Mouse (Mus musculus): Measurements from ENCODE around the gene Clint1. TPM values are rescaled to one million over a fixed set of nuclear protein-coding genes. Genes with fewer than 3 reads are reported as not detected.

Gene Clint1
- 69.6 and 80.0 TPM in 2 replicates for polyA plus RNA-seq (2016; fragmentation: Nextera tagmentation; extraction: Ambion mirVana)

DNA sequence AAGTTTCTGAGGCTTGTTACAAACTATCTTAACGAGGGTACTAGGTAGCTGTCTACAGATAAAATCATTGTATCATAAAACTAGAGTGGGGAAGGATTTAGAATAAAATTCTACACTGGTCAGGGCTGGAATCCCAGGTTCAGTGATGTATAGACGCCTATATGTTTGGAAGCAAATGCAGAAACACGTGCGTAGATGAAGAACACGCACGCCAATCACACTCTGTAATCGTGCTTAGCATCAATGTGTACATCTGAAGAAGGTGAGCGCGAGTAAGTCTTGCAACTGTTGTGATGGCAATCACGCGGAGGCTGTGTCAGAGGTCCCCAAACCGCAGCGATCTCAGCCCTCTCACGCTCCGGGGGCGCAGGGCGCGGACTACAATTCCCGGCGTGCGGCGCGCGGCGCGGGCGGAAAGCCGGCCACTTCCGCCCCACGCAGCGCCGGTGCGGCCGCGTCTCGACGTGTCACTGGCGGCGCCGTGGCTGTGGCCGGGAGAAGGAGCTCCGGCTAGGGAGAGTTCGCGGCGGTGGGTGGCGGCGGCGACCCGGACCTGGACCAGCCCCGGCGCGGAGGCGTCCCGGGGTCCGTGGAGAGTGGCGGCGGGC, at the start of gene Clint1:
Gene Clint1, plus strand, starts transcription at position 536 of the 608 bp plus-strand sequence.
- peak; percentile 86 for DNase-seq (ENCODE audit: low spot score)
- Histone ChIP-seq H3K9me3 (no peaks in the 10 kb centered on the region), H3K36me3 (peaks cover 14% of the 10 kb centered on the region), H3K27ac (peak within 1 kb of the TSS; percentile 99), H3K4me3 (peak within 1 kb of the TSS; percentile 100), H3K27me3 (ENCODE audit: insufficient read depth, poor library complexity, severe bottlenecking) (no peaks in the 10 kb centered on the region), H3K4me1 (peaks cover 29% of the 10 kb centered on the region)
- WGBS, result under 1% methylated on average over 57 of the region's 57 CpGs

DNA sequence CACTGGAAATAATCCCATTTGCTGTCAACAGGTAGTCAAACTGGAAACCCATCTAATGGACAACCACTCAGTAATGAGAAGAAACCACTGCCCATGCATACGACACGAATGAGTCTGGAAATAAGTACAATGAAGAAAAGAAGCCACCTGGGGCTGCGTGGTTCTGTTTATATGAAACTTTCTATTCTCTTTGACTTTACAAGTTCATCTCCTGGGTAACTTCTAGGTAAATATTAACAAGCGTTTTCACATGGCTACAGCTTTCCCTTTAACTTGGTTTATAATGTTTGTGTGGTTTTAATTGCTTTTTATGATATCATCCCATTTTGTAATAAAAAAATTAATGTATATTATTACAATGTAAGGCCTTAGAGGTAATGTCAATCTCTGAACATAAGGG, 47.8 kb upstream of the Clint1 start:
- no peak for DNase-seq (ENCODE audit: low spot score)
- H3K4me1 ChIP-seq, result peaks cover 14% of the 10 kb centered on the region
- H3K27me3 ChIP-seq (ENCODE audit: insufficient read depth, poor library complexity, severe bottlenecking), result no peaks in the 10 kb centered on the region
- WGBS, result 85% methylated on average over 4 of the region's 4 CpGs
- H3K4me3 ChIP-seq, result no peak overlapping the region
- no peak overlapping the region for H3K27ac ChIP-seq
- H3K36me3 ChIP-seq, result no peaks in the 10 kb centered on the region
- no peaks in the 10 kb centered on the region for H3K9me3 ChIP-seq

DNA sequence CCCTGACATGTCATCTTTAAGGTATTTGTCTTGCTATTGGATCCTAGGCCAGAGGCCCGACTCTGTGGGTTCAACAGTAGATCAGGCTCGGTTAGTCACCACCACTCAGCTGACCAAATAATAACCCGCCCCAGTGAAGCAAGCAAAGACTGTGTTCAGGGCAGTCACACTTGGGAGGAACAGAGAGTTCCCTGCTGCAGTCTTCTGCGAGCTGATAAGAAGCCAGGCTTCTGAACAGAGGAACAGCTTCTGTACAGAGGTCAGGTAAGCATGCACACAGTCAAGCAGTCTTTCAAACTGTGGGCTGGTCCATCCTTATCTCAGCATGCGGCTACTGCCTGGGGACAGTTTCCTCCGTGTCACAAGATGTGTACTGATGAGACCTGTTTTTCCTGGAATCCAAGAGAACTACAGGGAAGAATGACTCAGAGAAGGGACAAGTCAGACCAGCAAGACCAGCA, 46.5 kb upstream of the Clint1 start:
- H3K4me1 ChIP-seq, result peaks cover 7% of the 10 kb centered on the region
- H3K9me3 ChIP-seq, result no peaks in the 10 kb centered on the region
- H3K36me3 ChIP-seq, result no peaks in the 10 kb centered on the region
- peak overlapping the region; percentile 52; the same call in 1 of the 2 replicates for H3K27ac ChIP-seq
- H3K27me3 ChIP-seq (ENCODE audit: insufficient read depth, poor library complexity, severe bottlenecking), result no peaks in the 10 kb centered on the region
- 35% methylated on average over 6 of the region's 6 CpGs for WGBS
- no peak overlapping the region for H3K4me3 ChIP-seq
- DNase-seq (ENCODE audit: low spot score), result peak; percentile 94

DNA sequence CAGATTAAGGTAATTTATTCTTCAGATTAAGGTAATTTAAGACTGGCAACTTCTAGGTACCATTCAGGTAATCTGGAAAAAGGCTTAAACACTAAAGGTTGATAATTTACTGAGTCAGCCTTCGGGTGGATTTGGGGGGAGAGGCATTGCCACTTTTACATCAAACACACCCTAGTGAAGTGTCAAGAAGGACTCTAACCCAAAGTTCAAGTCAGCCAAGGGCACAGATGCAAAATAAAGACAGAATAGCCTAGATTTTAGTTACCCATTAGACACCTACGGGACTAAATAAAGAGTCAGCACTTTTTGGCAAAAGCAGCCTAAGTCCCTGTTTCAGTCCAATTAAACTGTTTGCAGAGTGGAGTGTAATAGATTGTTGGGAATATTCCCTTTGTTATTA, 46.0 kb upstream of the Clint1 start:
- Histone ChIP-seq H3K4me3 (no peak overlapping the region), H3K27ac (peak overlapping the region; percentile 52; the same call in 1 of the 2 replicates), H3K4me1 (peaks cover 7% of the 10 kb centered on the region), H3K9me3 (no peaks in the 10 kb centered on the region), H3K36me3 (no peaks in the 10 kb centered on the region), H3K27me3 (ENCODE audit: insufficient read depth, poor library complexity, severe bottlenecking) (no peaks in the 10 kb centered on the region)
- 72% methylated on average over 2 of the region's 2 CpGs for WGBS
- no peak for DNase-seq (ENCODE audit: low spot score)

DNA sequence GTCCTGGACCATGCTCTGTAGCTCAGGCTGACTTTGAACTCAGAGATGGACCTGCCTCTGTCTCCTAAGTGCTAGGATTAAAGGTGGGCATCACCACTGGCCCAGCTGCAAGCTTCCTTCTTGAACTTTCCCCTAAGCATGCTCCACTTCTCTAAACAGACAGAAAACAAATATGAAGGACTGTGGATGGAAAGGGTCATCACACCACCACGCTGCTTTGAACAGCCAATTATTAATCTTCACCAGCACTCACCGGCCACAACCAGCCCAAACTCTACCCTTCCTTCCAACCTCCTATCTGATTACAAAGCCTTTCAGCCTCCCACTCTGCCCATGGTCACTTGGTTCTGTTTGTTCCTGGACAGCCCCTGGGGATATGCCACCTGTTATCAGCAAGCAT, 45.6 kb upstream of the Clint1 start:
- no peak for DNase-seq (ENCODE audit: low spot score)
- peak overlapping the region; percentile 52; the same call in 1 of the 2 replicates for H3K27ac ChIP-seq
- no peak overlapping the region for H3K4me3 ChIP-seq
- WGBS, result 81% methylated on average over 2 of the region's 2 CpGs
- no peaks in the 10 kb centered on the region for H3K27me3 ChIP-seq (ENCODE audit: insufficient read depth, poor library complexity, severe bottlenecking)
- no peaks in the 10 kb centered on the region for H3K36me3 ChIP-seq
- H3K9me3 ChIP-seq, result no peaks in the 10 kb centered on the region
- H3K4me1 ChIP-seq, result peaks cover 7% of the 10 kb centered on the region

DNA sequence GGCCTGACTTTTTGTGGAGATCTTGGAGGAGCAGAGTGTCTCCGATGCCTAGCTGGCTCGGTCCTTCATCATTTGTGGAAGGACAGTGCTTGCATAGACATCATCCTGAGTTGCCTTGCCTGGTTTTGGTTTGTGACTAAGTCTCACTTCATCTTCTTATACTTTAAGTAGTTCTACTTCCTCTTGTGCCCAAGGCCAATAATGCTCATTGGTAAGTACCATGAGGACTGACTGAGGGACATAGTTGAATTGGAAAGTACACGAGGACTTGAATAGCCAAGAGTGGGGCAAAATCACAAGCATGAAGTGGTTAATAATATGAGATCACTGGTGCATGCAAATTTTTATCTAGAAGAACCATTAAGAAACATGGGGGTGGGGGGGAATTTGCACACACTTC, 45.0 kb upstream of the Clint1 start:
- H3K4me3 ChIP-seq, result no peak overlapping the region
- 89% methylated on average over 3 of the region's 3 CpGs for WGBS
- no peaks in the 10 kb centered on the region for H3K9me3 ChIP-seq
- no peaks in the 10 kb centered on the region for H3K27me3 ChIP-seq (ENCODE audit: insufficient read depth, poor library complexity, severe bottlenecking)
- peaks cover 7% of the 10 kb centered on the region for H3K4me1 ChIP-seq
- DNase-seq (ENCODE audit: low spot score), result no peak
- H3K27ac ChIP-seq, result no peak overlapping the region
- no peaks in the 10 kb centered on the region for H3K36me3 ChIP-seq

DNA sequence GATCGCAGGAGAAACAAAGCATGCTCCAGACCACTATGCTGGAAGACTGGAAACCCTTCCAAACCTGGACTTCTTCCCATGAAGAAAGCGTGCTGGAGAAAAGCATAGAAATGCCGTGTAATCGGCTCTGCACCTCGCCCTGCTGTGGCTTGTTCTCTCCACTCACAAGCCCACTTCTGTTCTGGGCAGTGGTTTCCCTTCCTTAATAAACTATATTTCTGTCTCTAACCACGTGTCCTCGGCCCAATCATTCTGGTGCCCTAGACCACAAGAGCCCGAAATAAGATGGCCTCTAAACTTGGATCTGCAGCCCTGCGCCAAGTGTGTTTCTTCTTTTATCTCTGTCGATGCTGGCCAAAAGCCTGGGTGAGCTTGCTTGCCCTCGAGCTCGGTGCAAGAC, 44.0 kb upstream of the Clint1 start:
- Histone ChIP-seq H3K4me3 (no peak overlapping the region), H3K4me1 (peaks cover 7% of the 10 kb centered on the region), H3K27me3 (ENCODE audit: insufficient read depth, poor library complexity, severe bottlenecking) (no peaks in the 10 kb centered on the region), H3K36me3 (no peaks in the 10 kb centered on the region), H3K27ac (peak overlapping the region; percentile 18; the same call in 1 of the 2 replicates), H3K9me3 (no peaks in the 10 kb centered on the region)
- DNase-seq (ENCODE audit: low spot score), result no peak
- WGBS, result 72% methylated on average over 12 of the region's 12 CpGs

DNA sequence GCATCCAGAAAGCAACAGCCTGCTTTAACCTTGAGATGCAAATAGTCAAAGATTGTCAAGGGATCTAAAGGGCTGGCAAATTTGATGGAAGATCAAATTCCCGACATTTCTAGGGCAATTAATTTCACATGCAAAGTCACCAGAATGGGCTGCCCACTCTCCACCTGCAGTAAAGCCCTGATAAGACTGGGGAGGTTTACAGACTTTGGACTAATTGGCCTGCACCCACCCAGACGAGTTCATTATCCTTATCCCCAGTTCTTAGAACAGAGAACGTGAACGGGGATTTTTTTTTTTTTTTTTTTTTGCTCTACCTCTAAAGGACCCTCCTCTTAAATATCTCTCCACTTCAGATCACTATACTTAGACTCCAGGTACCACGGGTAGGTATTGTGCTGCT, 42.4 kb upstream of the Clint1 start:
- H3K27ac ChIP-seq, result no peak overlapping the region
- no peaks in the 10 kb centered on the region for H3K27me3 ChIP-seq (ENCODE audit: insufficient read depth, poor library complexity, severe bottlenecking)
- no peak overlapping the region for H3K4me3 ChIP-seq
- no peaks in the 10 kb centered on the region for H3K36me3 ChIP-seq
- no peak for DNase-seq (ENCODE audit: low spot score)
- H3K4me1 ChIP-seq, result peaks cover 7% of the 10 kb centered on the region
- 52% methylated on average over 5 of the region's 5 CpGs for WGBS
- no peaks in the 10 kb centered on the region for H3K9me3 ChIP-seq

DNA sequence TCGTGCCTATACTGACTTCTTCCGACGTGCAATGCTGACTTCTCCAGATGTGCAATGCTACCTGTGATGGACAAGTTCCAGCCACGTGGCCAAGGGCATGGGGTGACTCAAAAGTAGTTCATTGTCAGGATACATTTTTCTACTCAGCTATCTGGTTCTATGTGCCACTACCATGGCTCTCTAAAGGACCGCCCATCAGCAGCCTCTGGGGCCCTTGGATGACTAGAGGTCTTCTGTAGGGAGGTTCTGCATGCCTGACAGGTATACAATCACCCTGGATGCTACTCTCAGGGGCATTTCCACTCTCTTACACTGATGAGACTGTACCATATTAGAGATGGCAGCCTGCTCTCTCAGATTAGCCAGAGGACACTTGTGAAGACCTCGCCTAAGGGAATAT, 41.8 kb upstream of the Clint1 start:
- Histone ChIP-seq H3K27me3 (ENCODE audit: insufficient read depth, poor library complexity, severe bottlenecking) (no peaks in the 10 kb centered on the region), H3K36me3 (no peaks in the 10 kb centered on the region), H3K4me1 (peaks cover 7% of the 10 kb centered on the region), H3K9me3 (no peaks in the 10 kb centered on the region), H3K27ac (no peak overlapping the region), H3K4me3 (no peak overlapping the region)
- no peak for DNase-seq (ENCODE audit: low spot score)
- WGBS, result 82% methylated on average over 6 of the region's 6 CpGs

DNA sequence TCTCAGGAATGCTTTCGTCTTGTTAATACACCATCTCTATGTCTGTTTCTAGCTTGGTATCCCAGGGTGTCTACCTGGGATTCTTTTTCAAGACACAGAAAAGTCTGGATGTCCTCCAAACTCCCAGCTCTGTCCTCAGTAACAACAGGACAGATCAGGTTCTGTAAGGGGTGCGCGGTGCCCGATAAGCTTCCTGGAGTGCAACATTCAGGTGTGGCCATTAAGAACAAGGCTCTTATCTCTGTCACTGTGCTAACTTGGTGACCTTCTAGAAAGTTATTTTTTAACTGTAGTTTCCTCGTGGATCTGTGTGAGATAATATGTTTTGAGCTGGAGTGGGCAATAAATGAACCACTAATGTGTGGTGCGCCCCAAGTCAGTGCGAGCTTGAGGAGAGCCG, 41.0 kb upstream of the Clint1 start:
- no peak for DNase-seq (ENCODE audit: low spot score)
- WGBS, result 93% methylated on average over 8 of the region's 8 CpGs
- H3K4me1 ChIP-seq, result peaks cover 3% of the 10 kb centered on the region; the same call in 1 of the 2 replicates
- no peaks in the 10 kb centered on the region for H3K36me3 ChIP-seq
- H3K9me3 ChIP-seq, result no peaks in the 10 kb centered on the region
- H3K4me3 ChIP-seq, result no peak overlapping the region
- H3K27ac ChIP-seq, result no peak overlapping the region
- no peaks in the 10 kb centered on the region for H3K27me3 ChIP-seq (ENCODE audit: insufficient read depth, poor library complexity, severe bottlenecking)

DNA sequence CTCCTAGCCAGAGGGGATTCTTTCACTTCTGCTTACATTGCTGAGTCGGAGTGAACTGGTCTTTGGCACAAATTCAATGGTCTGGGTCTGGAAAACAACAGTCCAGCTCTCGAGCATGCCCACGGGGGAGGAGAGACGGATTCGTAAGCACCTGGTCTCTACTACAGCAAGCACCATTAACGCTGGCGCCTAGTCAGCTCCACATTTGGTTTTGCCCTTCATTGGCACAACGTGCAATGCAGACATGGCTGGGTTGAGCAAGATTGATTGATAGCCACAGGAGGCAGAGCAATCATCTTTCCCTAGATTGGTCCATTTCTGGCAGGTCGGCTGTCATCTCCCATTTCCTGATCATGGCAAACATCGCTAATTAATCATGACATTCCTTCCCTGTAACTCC, 36.2 kb upstream of the Clint1 start:
- Histone ChIP-seq H3K9me3 (no peaks in the 10 kb centered on the region), H3K4me3 (no peak overlapping the region), H3K27ac (no peak overlapping the region), H3K36me3 (no peaks in the 10 kb centered on the region), H3K27me3 (ENCODE audit: insufficient read depth, poor library complexity, severe bottlenecking) (no peaks in the 10 kb centered on the region), H3K4me1 (no peaks in the 10 kb centered on the region)
- no peak for DNase-seq (ENCODE audit: low spot score)
- 87% methylated on average over 10 of the region's 10 CpGs for WGBS

DNA sequence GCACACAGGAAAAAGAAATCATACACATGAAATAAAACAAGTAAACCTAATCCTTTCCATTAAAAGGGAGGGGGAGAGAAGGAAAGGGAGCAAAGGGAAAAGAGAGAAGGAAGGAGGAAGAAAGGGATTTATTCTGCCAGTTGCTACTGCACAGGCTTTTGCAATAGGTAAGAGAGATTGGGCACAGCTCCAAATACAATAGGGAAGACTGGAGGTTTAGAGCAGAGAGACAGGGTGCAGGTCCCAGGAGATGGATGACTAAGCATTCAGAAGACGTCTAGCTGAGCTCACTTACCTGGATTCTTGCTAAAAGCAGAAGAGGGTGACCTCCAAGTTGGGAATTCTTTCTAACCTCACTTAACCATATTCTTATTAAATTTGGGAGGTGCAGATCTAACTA, 35.1 kb upstream of the Clint1 start:
- no peaks in the 10 kb centered on the region for H3K9me3 ChIP-seq
- DNase-seq (ENCODE audit: low spot score), result no peak
- H3K27me3 ChIP-seq (ENCODE audit: insufficient read depth, poor library complexity, severe bottlenecking), result no peaks in the 10 kb centered on the region
- H3K36me3 ChIP-seq, result no peaks in the 10 kb centered on the region
- 63% methylated on average over 1 of the region's 1 CpGs for WGBS
- H3K27ac ChIP-seq, result no peak overlapping the region
- no peak overlapping the region for H3K4me3 ChIP-seq
- no peaks in the 10 kb centered on the region for H3K4me1 ChIP-seq

DNA sequence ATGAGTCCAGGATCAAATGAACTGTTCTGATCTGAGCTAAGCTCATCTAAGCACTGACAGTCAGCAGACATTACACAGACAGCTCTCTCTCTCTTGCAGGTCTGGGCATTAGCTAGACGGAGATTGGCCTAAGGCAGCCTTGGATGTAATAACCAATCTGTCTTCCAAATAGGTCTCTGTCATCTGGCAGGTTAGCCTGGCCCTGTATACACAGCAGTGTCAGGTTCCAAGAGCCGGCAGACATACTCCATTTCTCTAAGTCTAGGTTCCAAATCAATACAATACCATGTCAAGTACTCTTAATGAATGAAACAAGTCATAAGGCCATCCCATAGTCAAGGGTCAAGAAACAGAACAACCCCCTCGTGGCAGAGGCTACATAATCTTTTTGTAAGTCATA, 33.9 kb upstream of the Clint1 start:
- H3K36me3 ChIP-seq, result no peaks in the 10 kb centered on the region
- no peaks in the 10 kb centered on the region for H3K9me3 ChIP-seq
- H3K4me1 ChIP-seq, result no peaks in the 10 kb centered on the region
- no peak overlapping the region for H3K27ac ChIP-seq
- H3K4me3 ChIP-seq, result no peak overlapping the region
- DNase-seq (ENCODE audit: low spot score), result peak; percentile 38
- H3K27me3 ChIP-seq (ENCODE audit: insufficient read depth, poor library complexity, severe bottlenecking), result no peaks in the 10 kb centered on the region
- WGBS, result 57% methylated on average over 3 of the region's 3 CpGs

DNA sequence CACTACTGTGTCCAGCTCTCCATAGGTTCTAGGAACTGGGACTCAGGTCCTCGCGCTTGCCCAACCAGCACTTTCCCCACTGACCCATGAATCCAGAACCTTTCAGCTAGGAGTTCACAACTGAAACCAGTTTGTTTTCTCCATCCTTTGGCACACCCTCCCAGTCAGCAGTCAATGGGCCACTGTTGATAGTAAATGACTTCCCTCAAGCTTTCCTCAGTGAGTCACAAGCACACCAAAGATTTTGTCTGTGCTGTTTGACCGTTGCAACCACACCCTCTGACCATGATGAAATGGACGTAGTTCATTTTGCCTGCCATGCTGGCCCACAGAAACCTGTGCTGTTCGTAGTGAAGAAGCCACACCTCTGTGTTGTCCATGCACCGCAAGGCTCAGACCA, 30.9 kb upstream of the Clint1 start:
- 0 out of 2 replicates have a peak, but pooled peaks cover 2% of the 10 kb centered on the region for H3K4me1 ChIP-seq
- H3K27me3 ChIP-seq (ENCODE audit: insufficient read depth, poor library complexity, severe bottlenecking), result no peaks in the 10 kb centered on the region
- WGBS, result 85% methylated on average over 6 of the region's 6 CpGs

More for the DNA sequence above, 30.9 kb upstream of the Clint1 start:
- DNase-seq (ENCODE audit: low spot score), result no peak
- H3K36me3 ChIP-seq, result no peaks in the 10 kb centered on the region
- no peak overlapping the region for H3K27ac ChIP-seq
- H3K4me3 ChIP-seq, result no peak overlapping the region
- H3K9me3 ChIP-seq, result no peaks in the 10 kb centered on the region
